Mouse (Mus musculus) adrenal gland, adult 8-10 months (tissue): ENCODE results near the gene Sult6b2. TPM values are rescaled to one million over a fixed set of nuclear protein-coding genes. Genes with fewer than 3 reads are reported as not detected.
A peak's percentile ranks its signal among the peaks of the same experiment; 100 is the strongest.

Source experiments
- DNase-seq: peaks from one replicate; pipeline ENCODE4 v3.0.0; 2022
- total RNA-seq, 4 experiments: library from RNA; stranded (reverse); gene quantifications; 2 replicates each; pipeline ENCODE4 v1.2.4; 2022

Gene Sult6b2
- total RNA-seq, 4 experiments from 2014 or later = not detected

DNA sequence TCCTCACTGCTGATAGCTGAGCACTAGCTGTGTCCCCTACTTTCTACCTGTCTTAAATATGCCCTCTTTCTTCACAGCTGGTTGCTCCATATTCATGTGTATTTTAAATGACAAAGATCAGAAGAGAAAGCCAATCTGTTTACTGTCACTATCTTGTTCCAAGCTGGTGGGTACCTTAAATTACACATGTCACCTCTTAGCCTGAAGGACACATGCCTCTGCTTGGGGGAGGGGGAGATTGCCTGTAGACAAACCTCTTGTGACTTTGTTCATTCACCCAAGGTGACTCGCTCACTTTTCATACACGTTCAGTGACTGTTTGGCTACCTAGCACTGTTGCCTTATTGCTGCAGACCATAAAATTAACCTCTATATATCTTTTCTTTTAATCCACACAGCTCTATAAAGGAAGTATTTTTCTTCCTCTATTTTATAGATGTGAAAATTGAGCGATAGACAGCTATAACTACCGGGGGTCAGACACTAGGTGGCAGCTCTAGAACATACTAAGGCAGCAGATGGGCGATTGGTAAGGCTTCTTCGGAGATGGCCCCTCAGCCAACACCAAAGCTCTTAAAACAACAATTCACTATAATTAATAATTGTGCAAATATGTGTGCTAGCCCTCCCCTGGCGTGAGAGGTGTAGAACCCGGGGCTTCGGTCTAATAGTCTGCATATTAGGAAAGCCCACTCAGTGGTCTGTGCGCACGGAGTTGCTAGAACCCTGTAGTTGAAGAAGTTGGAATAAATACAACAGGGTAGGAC is 25.1 kb downstream of the Sult6b2 start:
- no peak for DNase-seq

GRCm38 (mm10) chr6:142776935-142777334 is 27.4 kb downstream of the Sult6b2 start:
- DNase-seq = no peak

GRCm38 (mm10) chr6:142773566-142773965 is 30.7 kb downstream of the Sult6b2 start:
- DNase-seq = no peak

- no peak for DNase-seq
Measured at GRCm38 (mm10) chr6:142771643-142772042, 32.7 kb downstream of the Sult6b2 start.

- no peak for DNase-seq
Measured at GRCm38 (mm10) chr6:142769896-142770295, 34.4 kb downstream of the Sult6b2 start.

DNA sequence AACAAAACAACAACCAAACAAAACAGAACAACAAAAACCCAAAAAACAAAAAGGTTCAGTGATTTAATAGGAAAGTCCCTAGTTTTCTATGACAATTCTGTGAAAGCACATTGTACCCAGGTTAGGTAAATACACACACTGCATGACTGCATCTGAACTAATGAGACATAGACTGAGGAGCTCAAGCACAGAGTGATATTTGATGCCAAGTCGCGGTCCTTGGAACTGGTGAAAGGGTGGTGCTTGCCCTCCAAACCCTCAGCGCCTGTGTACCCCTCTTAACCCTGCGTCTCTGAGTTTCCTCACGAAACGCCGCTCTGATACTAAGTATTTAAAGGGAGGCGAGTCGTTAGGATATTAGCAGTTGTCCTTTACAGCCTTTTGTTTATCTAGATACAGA is 37.0 kb downstream of the Sult6b2 start:
- DNase-seq = no peak

DNA sequence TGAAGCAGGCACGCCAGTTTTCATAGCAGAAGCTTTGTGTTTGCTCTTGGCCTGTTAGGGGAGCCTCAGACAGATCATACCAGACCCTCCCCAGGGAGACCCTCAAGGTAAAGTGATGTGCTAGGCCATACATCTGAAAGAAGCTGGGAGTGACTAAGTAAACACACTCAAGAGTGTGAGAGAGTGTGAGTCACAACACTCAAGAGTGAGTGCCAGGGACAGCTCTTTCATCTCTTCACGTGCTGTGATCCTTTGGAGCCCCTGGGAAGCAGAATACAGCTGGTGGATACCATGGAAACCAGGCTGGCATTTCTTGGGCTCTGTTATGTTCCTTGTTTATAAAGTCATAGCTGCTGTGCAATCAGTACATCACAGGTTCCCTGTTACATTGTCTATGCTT is 39.4 kb downstream of the Sult6b2 start:
- no peak for DNase-seq

DNA sequence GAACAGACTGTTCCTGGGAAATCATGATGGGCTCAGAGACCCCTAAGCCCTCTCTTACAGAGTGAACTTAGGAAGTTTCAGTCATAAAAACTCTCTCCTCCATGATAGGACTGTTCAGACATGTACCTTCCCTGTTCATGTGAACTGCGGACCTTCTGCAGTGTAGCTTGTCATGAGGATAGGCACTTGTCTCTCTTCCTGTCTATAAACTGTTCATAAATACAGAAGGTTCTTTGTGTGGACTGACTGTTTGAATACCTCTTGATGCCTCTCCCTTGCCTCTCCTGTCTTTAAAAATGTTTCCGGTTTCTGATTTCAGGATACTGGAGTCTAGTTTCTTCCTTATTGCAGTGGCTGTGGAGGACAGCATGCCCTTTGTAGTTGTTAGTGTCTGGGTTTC is 44.7 kb downstream of the Sult6b2 start:
- DNase-seq = no peak

GRCm38 (mm10) chr6:142758562-142758961 is 45.7 kb downstream of the Sult6b2 start:
- no peak for DNase-seq

- no peak for DNase-seq
Measured at GRCm38 (mm10) chr6:142757976-142758375, 46.3 kb downstream of the Sult6b2 start.

DNA sequence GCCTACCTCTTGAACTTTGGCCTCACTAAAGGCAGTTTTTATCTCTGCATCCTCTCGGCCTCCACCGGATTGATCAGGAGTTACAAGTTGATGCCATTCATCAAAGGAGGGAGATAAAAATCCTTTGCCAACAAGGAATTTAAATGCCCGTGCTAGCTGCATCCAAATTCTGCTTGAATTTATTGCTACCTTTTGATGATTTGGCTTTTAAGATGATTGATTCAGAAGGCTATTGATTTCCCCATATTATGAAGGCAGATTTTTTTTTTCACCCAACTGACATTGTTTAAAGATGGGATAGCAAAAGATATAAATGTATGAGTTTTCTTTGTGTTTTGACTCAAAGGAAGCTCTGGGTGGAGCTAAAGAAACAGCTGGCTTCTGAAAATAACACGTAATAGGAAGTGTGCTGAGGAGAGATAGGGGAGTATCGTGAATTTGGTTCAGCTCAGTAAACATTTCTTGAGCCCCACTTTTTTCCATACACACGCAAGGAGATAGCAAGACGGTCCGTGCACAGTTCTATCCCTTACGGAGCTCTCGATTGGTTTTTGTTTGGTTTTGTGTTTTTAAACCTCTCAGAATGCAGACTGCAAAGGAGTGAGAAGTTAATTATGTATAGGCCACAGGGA is 46.9 kb downstream of the Sult6b2 start:
- no peak for DNase-seq

DNA sequence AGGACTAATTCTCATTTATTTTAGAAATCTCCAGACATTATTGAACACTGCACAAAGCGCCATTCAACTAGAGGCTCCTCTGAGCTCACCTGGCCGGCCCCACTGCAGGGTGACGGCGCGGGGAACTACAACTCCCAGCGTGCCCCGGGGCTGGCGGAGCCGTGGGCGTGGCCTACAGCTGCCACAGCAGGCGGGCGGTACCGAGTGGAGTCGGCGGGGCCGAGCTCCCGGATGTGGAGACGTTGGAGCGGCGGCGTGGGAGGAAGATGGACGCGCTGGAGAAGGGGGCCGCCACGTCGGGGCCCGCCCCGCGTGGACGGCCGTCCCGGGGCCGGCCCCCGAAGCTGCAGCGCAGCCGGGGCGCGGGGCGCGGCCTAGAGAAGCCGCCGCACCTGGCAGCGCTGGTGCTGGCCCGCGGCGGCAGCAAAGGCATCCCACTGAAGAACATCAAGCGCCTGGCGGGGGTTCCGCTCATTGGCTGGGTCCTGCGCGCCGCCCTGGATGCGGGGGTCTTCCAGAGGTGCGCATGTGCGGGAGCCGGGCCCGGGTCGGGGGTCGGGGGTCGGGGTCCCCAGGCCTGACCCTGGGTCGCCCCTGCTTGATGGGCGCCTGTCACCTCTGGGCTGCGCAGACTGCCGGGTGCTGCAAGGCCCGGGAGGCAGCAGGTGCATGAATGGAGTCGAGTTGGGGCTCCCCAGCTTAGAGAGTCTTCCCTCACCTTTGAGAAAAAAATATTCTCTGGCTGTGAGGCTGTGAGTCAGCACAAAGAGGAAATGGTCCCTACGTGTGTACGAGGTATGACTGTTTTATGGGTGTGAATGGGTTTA is 47.6 kb downstream of the Sult6b2 start, which contains the start of gene Cmas:
Gene Cmas, plus strand, starts transcription at position 180 of the 827 bp plus-strand sequence.
- DNase-seq = peak; percentile 78

- DNase-seq = no peak
Measured at GRCm38 (mm10) chr6:142752331-142753246, 51.7 kb downstream of the Sult6b2 start.

DNA sequence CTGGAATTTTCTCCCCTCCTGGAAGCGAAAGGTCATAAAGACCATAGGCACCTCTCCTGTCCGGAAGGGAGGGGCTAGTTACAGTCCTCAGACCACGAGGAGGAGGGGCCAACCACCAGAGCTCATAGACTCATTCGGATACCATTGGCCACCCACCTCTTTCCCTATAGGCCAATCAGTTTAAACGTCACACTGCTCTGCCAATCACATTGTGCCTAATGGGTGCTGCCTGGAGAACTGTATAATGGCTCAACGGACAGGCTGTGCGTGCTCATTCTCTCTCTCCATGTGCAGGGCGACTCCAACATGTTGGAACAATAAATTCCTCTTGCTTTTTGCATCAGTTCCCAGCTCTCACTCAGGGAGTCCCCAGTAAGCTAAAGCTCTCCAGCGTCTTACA is 52.9 kb downstream of the Sult6b2 start:
- DNase-seq = no peak

DNA sequence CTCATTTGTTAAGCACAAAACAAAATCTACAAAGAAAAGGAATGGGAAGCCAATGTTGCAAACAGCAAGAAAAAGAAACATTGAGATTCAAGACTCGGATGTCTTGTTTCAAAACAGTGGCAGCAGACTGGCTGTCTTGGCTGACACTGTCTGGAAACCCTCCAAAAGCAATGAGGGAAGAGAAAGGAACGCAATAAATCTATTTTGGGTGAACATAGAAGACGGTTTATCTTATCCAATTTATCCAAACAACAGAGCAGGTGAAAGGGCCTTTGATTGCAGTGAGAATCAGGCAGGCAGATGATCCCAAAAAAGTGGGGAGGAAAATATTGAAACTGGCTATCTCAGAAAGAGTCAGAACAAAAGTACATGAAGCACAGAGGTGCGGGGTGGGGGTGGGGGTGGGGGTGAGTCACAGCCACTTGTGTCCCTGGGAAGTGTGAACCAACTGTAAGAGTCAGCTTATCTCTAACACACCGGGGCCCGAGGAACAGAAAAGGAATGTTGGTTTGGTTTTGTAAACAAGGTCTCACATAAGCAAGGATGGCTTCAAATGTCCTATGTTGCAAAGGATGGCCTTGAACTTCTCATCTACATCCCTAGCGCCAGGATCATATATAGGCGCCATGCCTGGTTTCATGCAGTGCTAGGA is 56.1 kb downstream of the Sult6b2 start:
- DNase-seq = no peak

DNA sequence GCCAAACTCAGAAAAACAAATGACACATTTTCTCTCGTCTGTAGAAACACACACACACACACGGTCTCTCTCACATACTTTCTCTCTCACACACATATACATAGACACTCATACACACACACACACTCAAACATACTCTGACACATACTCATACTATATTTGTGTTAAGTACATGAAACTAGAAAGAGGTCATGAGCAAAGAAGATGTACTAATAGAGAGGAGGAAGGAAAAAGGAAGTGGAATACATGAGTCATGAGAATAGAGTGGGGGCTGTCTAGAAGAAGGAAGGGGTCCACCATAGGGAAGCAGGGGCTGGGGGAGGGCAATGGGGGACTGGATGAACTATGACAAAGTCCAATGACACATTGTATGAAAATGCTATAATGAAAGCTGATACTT is 57.1 kb downstream of the Sult6b2 start:
- no peak for DNase-seq

- no peak for DNase-seq
Measured at GRCm38 (mm10) chr6:142746765-142747164, 57.5 kb downstream of the Sult6b2 start.

DNA sequence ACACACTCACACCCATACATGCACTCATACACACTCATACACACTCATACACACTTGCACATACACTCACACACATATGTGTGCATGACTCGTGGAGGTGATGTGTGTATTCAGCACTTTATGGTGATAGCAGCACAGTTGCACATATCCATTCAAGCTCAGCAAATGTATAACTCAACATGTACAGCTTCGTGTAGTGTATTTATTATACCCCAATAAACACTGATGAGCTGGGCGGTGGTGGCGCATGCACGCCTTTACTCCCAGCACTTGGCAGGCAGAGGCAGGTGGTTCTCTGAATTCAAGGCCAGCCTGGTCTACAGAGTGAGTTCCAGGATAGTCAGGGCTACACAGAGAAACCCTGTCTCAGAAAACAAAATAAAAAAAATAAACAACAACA is 58.8 kb downstream of the Sult6b2 start:
- DNase-seq = no peak

DNA sequence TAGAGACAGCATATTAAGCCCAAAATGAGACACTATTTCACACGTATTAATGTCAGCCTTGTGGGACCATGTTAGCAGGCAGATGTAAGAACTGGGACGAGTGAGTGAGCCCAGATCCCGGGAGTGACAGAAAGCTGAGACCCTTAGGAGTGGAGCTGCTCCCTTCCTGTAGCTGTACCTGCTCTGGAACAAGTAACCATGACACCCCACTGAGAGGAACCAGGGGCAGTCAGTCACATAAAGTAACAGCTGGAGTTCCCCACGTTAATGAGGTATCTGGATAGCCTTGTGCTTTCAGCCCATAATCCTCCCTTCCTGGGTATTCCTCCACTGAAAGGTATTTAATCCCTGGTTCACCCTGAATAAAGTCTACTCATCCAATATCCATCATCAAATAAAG is 61.1 kb downstream of the Sult6b2 start:
- no peak for DNase-seq

DNA sequence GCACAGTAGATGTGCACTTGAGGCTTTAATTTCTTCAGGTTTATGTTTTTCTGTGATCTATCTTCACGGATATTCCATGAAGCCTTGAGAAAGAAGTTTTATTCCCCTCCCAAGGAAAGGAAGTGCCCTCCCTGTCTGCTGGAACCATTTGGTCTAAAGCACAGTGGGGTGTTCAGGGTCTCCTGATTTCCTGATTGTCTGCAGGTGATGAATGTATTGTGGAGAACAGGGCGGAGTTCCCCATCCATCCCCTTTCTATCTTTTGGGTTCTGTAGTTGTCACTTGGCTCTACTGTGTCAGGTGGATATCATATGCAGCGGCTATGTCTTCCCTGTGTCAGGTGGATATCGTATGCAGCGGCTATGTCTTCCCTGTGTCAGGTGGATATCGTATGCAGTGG is 62.5 kb downstream of the Sult6b2 start:
- DNase-seq = no peak

- no peak for DNase-seq
Measured at GRCm38 (mm10) chr6:142738637-142739036, 65.7 kb downstream of the Sult6b2 start.

- DNase-seq = no peak
Measured at GRCm38 (mm10) chr6:142738225-142738624, 66.1 kb downstream of the Sult6b2 start.
